Mouse (Mus musculus) heart, embryonic 10.5 days (tissue): ENCODE measurements around the gene Zfp53. TPM values are rescaled to one million over a fixed set of nuclear protein-coding genes. Genes with fewer than 3 reads are reported as not detected.

Source experiments
- DNase-seq: peaks from one replicate; pipeline ENCODE4 v3.0.0-alpha.2; 2017; ENCODE audit warnings: low spot score
- H3K27ac ChIP-seq: fragments of 300-500 bp; sonication (generic); 2 replicates; pipeline ENCODE4 v1.5.1; 2016; ENCODE audit warnings: mild to moderate bottlenecking
- H3K27me3 ChIP-seq: fragments of 300-500 bp; sonication (generic); 2 replicates; pipeline ENCODE4 v1.6.1; 2016; ENCODE audit warnings: mild to moderate bottlenecking; ENCODE audit not compliant: poor library complexity, insufficient read depth, severe bottlenecking
- H3K36me3 ChIP-seq: fragments of 300-500 bp; sonication (generic); 2 replicates; pipeline ENCODE4 v1.6.1; 2016; ENCODE audit warnings: mild to moderate bottlenecking, moderate library complexity
- H3K4me1 ChIP-seq: fragments of 300-500 bp; sonication (generic); 2 replicates; pipeline ENCODE4 v1.6.1; 2016; ENCODE audit warnings: mild to moderate bottlenecking
- H3K4me3 ChIP-seq: fragments of 300-500 bp; sonication (generic); 2 replicates; pipeline ENCODE4 v1.5.1; 2016; ENCODE audit warnings: mild to moderate bottlenecking, moderate library complexity
- H3K9me3 ChIP-seq: fragments of 300-500 bp; sonication (generic); 2 replicates; pipeline ENCODE4 v1.6.1; 2016; ENCODE audit warnings: mild to moderate bottlenecking, moderate library complexity
- WGBS: fragments of 180-500 bp; shearing (Covaris S2); methylation state at CpG from one replicate; pipeline ENCODE4 v1.1.7; 2016; 5-methylcytosine and 5-hydroxymethylcytosine counted together
- polyA plus RNA-seq: library from polyadenylated mRNA; unstranded; fragments of >200 nt; fragmentation: Nextera tagmentation; extraction: Ambion mirVana; gene quantifications from 2 replicates; pipeline ENCODE4 v1.2.1, GENCODE M21; 2016

The Zfp53 gene
- polyA plus RNA-seq, 1 experiment from 2014 or later: 8.0 TPM

DNA sequence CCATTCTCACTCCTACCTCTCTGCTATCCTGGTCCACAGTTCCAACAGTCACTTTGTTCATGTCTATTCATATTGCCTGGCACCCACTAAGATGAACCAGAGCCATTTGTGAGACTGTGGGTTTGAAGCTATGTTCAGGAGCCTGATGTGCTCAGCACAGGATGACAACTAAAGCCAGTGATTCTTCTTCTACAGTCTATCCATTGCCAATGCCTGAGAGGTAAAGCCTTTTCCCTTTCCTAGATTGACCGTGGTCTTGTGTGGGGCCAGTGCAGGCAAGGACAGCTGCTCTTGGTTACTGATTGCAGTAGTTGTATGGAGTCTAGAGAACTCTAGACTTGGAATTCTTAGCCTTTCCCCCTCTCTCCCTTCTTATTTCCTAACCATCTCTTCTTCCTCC, 45.2 kb downstream of the Zfp53 start:
- H3K4me3 ChIP-seq: no peak overlapping the region
- H3K27ac ChIP-seq: no peak overlapping the region
- no peaks in the 10 kb centered on the region for H3K27me3 ChIP-seq
- H3K4me1 ChIP-seq: peaks cover 16% of the 10 kb centered on the region
- H3K36me3 ChIP-seq: no peaks in the 10 kb centered on the region
- no peaks in the 10 kb centered on the region for H3K9me3 ChIP-seq
- peak; percentile 60 for DNase-seq
- 93% methylated on average over 1 of the region's 1 CpGs for WGBS

DNA sequence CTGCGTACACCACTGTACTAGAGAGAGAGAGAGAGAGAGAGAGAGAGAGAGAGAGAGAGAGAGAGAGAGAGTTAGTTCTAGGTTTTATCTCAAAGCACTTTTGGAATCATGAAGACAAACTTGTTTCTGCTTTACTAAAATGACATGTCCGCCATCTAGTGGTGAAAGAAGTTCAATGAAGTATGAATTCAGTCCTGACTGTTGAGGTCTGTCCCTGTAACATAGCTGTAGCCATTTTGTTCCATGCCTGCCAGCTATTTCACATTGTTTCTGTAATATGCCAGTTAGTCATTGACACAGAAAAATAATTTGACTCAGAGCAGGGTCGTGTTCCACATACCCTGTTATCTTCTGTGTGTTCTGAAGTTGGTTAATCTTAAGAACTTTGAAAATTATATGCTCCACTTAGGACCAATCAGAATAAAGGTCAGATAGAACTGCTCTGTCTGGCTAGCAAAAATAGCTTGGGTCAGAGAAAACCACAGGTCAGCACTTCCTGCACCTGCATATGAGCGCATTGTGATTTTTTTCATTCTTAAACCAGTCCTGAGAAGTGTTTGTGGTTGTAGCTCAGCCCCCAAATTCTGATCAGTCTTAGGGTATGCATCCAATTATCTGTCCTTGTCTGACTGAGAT, 45.8 kb downstream of the Zfp53 start:
- no peak overlapping the region for H3K4me3 ChIP-seq
- 23% methylated on average over 4 of the region's 4 CpGs for WGBS
- peaks cover 16% of the 10 kb centered on the region for H3K4me1 ChIP-seq
- no peaks in the 10 kb centered on the region for H3K36me3 ChIP-seq
- H3K9me3 ChIP-seq: no peaks in the 10 kb centered on the region
- H3K27me3 ChIP-seq: no peaks in the 10 kb centered on the region
- DNase-seq: peak; percentile 68
- peak overlapping the region; percentile 75; the same call in 1 of the 2 replicates for H3K27ac ChIP-seq

DNA sequence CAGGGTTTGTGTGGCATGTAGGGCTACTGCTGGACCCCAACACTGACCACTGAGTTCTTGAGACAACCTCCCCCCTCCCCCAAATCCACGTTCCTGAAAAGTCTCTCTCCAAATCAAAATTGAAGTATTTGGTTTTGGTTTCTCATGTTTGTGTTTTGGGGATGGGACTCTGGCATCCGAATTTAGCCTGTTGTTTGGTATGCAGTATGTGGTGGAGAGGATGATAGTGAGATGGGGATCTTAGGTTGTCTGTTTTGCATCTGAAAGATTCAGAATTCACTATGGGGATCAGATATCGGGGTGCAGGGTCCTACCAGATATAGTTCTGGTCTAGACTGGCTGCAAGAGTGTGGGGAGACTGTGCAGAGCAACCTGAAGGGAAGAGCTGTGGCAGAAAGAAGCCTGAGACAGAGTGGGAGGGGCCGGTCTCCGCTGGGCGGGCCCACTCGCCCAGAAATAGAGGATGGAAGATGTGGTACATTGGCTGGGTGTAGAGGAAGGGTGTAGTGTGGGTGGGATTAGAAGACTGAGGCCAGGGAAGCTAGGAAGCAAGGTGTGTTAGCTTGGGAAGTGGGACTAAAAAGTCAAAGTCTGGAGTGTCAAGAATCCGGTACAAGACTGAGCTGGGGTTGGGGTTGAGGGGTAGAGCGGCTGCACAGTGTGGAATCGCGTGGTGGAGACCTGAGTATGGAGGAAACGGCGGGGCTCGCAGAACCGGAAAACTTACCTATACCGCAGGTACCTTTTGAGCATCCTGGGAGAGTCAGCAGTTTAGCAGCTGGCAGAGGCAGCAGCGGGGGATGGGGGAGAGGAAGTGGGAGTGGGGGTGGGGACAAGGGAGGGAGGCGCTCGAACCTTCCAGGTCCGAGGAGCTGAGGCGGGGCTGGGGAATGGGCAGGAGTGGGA, 46.6 kb downstream of the Zfp53 start, which contains the start of gene Zfp52:
Gene Zfp52, plus strand, starts transcription at position 444 of the 906 bp plus-strand sequence.
- Histone ChIP-seq H3K36me3 (no peaks in the 10 kb centered on the region), H3K27me3 (no peaks in the 10 kb centered on the region), H3K4me1 (peaks cover 16% of the 10 kb centered on the region), H3K27ac (peak within 1 kb of the TSS; percentile 75), H3K4me3 (peak within 1 kb of the TSS; percentile 69), H3K9me3 (no peaks in the 10 kb centered on the region)
- 3% methylated on average over 21 of the region's 21 CpGs for WGBS
- DNase-seq: peak; percentile 87

DNA sequence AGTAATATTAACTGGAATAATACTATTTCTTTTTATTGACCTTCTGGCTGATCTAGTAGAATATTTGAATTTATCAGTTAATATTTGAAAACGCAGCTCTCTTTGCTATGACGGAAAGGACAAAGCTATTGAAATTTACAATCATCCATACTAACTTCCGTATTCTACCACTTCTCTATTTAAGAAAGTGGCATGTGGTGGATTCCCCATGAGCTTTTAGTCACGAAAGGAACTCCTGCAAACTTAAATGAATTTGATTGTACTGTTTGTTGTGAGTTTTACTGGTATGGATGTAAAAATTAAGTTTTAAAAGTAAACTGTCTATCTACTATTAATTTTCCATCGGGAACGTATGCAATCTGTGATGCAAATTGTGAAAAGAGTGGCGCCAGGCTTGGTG, 47.3 kb downstream of the Zfp53 start:
- H3K4me3 ChIP-seq: peak overlapping the region; percentile 69
- no peaks in the 10 kb centered on the region for H3K27me3 ChIP-seq
- DNase-seq: no peak
- peaks cover 16% of the 10 kb centered on the region for H3K4me1 ChIP-seq
- no peaks in the 10 kb centered on the region for H3K36me3 ChIP-seq
- H3K27ac ChIP-seq: peak overlapping the region; percentile 75; the same call in 1 of the 2 replicates
- 34% methylated on average over 7 of the region's 7 CpGs for whole genome bisulfite sequencing
- no peaks in the 10 kb centered on the region for H3K9me3 ChIP-seq

DNA sequence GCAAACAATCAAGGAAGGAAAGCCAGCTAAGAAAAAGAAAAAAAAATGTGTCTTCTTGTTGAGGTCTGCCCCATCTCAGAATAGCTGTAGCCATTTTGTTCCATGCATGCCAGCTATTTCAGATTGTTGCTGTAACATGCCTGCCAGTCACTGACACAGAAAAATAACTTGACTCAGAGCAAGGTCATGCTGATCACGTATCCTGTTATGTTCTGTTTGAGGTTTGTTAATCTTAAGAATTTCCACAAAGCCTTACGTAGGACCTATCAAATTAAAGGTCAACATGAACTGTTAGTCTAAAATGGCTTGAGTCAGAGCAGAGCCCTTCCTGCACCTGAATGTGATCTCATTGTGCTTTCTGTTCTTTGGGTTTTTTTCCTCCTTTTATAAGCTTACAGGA, 47.9 kb downstream of the Zfp53 start:
- WGBS: 65% methylated on average over 2 of the region's 2 CpGs
- no peak for DNase-seq
- Histone ChIP-seq H3K4me3 (no peak overlapping the region), H3K4me1 (peaks cover 12% of the 10 kb centered on the region), H3K27ac (no peak overlapping the region), H3K9me3 (no peaks in the 10 kb centered on the region), H3K27me3 (no peaks in the 10 kb centered on the region), H3K36me3 (no peaks in the 10 kb centered on the region)

DNA sequence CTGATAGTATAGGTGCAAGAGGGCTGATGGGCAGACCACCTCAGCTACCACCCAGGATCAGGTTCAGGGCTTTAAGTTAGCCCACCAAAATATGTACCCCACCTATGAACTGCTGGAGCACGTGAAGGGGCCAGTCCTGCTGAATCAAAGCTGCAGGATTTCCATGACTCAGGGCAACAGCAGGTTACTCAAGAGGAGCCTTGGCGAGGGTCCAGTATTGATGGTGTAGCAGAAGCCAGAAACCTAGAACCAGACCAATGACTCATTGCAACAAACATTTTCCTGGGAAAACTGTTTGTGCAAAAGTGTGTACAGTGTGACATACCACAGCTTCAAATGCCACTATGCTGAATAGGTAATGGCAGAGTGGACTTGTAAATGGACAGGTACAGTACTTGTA, 69.0 kb downstream of the Zfp53 start:
- Histone ChIP-seq H3K9me3 (no peaks in the 10 kb centered on the region), H3K27me3 (no peaks in the 10 kb centered on the region), H3K4me1 (no peaks in the 10 kb centered on the region), H3K4me3 (no peak overlapping the region), H3K36me3 (peaks cover 15% of the 10 kb centered on the region), H3K27ac (no peak overlapping the region)
- WGBS: 83% methylated on average over 2 of the region's 2 CpGs
- no peak for DNase-seq

Other genes with a start within 250 kb of the Zfp53 start
- not detected in 2 replicates for gene Vmn1r235, start 232.6 kb upstream of the Zfp53 start, polyA plus RNA-seq
- gene Vmn1r236, start 206.1 kb upstream of the Zfp53 start, polyA plus RNA-seq: not detected in 2 replicates
- not detected in 2 replicates for gene Vmn1r237, start 177.1 kb upstream of the Zfp53 start, polyA plus RNA-seq
- 1.8 and 2.2 TPM in 2 replicates for gene Zfp677, start 105.2 kb upstream of the Zfp53 start, polyA plus RNA-seq
- 3.8 and 3.9 TPM in 2 replicates for gene Zfp54, start 65.8 kb upstream of the Zfp53 start, polyA plus RNA-seq
- 13.2 and 14.1 TPM in 2 replicates for gene Zfp51, start 38.6 kb upstream of the Zfp53 start, polyA plus RNA-seq
- gene Zfp52, start 46.5 kb downstream of the Zfp53 start, polyA plus RNA-seq: 2.0 and 2.1 TPM in 2 replicates
- gene Zfp948, start 78.0 kb downstream of the Zfp53 start, polyA plus RNA-seq: 15.6 and 19.0 TPM in 2 replicates
- gene Zfp983, start 161.6 kb downstream of the Zfp53 start, polyA plus RNA-seq: 2.7 and 2.9 TPM in 2 replicates
- gene Gm10226, start 202.9 kb downstream of the Zfp53 start, polyA plus RNA-seq: 4.1 and 4.9 TPM in 2 replicates
- 7.8 and 11.0 TPM in 2 replicates for gene Zfp760, start 218.7 kb downstream of the Zfp53 start, polyA plus RNA-seq
- 5.8 and 6.6 TPM in 2 replicates for gene Zfp229, start 241.8 kb downstream of the Zfp53 start, polyA plus RNA-seq